21 mouse cellular contexts compared by ENCODE assay signal in genomic region chr16:21630614-21631013, GRCm38 (mm10).
DNase-seq lines count a peak whose midpoint lies in the region; ATAC-seq and TF ChIP-seq lines count a peak whose summit lies in the region.
"Had no signal": no experiment of that assay in that cellular context is flagged by ENCODE, and none has a peak within 500 bp of the region (broad histone marks: within the 10 kb centered on the region; RNA-seq: fewer than 3 reads in every experiment).

No protein-coding gene starts in this region.

- no peak for TF ChIP-seq CTCF in bone marrow macrophage, adult 2 months (IDR thresholded peaks at IDR 0.05; ENCODE audit: low read depth, low read length)

- no peak overlapping the region for H3K4me3 ChIP-seq in bone marrow macrophage, adult 2 months (ENCODE audit: insufficient read depth, low read length)
- H3K4me3 ChIP-seq: embryonic facial prominence, embryonic 15.5 days; erythroblast, embryonic 14.5 days; forebrain, embryonic 10.5 days; heart, embryonic 13.5 days had no signal

- peak; percentile 73 for ATAC-seq in megakaryocyte, adult 5-6 weeks (ENCODE audit: poor library complexity, severe bottlenecking)
- ATAC-seq in neutrophil, adult 5-6 weeks (ENCODE audit: extremely low read depth, insufficient number of reproducible peaks, low FRiP score, poor library complexity, severe bottlenecking), result peak; percentile 51; the same call in 1 of the 2 replicates
- ATAC-seq: forebrain, embryonic 14.5 days; hindbrain, embryonic 16.5 days; inflammation-experienced regulatory T-cells, adult 6 months had no signal

- H3K4me1 ChIP-seq in bone marrow macrophage, adult 2 months (ENCODE audit: control insufficient read depth, insufficient read depth, low read length), result peaks cover 36% of the 10 kb centered on the region

- DNase-seq in A20 (ENCODE audit: low read depth, low spot score), result peak; percentile 86
- no peak for DNase-seq in ovary, postnatal 36 days (ENCODE audit: low spot score)
- DNase-seq in urinary bladder, postnatal 10 days (ENCODE audit: low spot score), result no peak
- no peak for DNase-seq in adrenal gland, postnatal 36 days
- DNase-seq: adrenal gland, adult 8-10 months; cerebellum, adult 18-20 months; cerebellum, adult 9-11 months; cerebellum, postnatal 36 days; embryo, embryonic 11 days; gastrocnemius, postnatal 14 days; heart, postnatal 36 days had no signal

- no peak for TF ChIP-seq POLR2A in bone marrow macrophage, adult 2 months (IDR thresholded peaks at IDR 0.05; ENCODE audit: borderline replicate concordance, low read depth, low read length)

- peak overlapping the region; percentile 63 for H3K27ac ChIP-seq in bone marrow macrophage, adult 2 months (ENCODE audit: insufficient read depth, low read depth, low read length)
- H3K27ac ChIP-seq: embryonic facial prominence, embryonic 15.5 days; forebrain, embryonic 10.5 days; heart, embryonic 13.5 days had no signal
